Mouse (Mus musculus) C2C12 (cell line): ENCODE measurements around the gene Rap1gap2.

Source experiments
- CTCF ChIP-seq: IDR thresholded peaks from one replicate; pipeline ENCODE4 v1.5.1; 2011; ENCODE audit not compliant: control insufficient read depth, insufficient read depth, insufficient read length
- FOSL1 ChIP-seq: IDR thresholded peaks from one replicate; pipeline ENCODE4 v1.8.0; 2011; ENCODE audit warnings: mild to moderate bottlenecking, low read length; ENCODE audit not compliant: poor library complexity, insufficient read depth, severe bottlenecking
- MAX ChIP-seq: IDR thresholded peaks from one replicate; pipeline ENCODE4 v1.6.1; 2011; ENCODE audit warnings: mild to moderate bottlenecking, control low read depth
- MYOD1 ChIP-seq: IDR thresholded peaks from one replicate; pipeline ENCODE4 v1.6.1; 2011; ENCODE audit warnings: low read depth; ENCODE audit not compliant: control insufficient read depth, insufficient read length
- MYOG ChIP-seq: IDR thresholded peaks from one replicate; pipeline ENCODE4 v1.6.1; 2011; ENCODE audit not compliant: control insufficient read depth, insufficient read length; ENCODE audit errors: extremely low read depth
- USF1 ChIP-seq: IDR thresholded peaks from one replicate; pipeline ENCODE4 v1.6.1; 2011; ENCODE audit warnings: low read depth, mild to moderate bottlenecking, control low read depth, moderate library complexity

GRCm38 (mm10) chr11:74649647-74650551, 39.2 kb upstream of the Rap1gap2 start:
- TF ChIP-seq CTCF (no peak), USF1 (no peak), MAX (no peak), MYOG (no peak), MYOD1 (no peak), FOSL1 (no peak)
